Mouse (Mus musculus): ENCODE results near the gene Aar2. TPM values are rescaled to one million over a fixed set of nuclear protein-coding genes. Genes with fewer than 3 reads are reported as not detected.

Aar2 gene
- total RNA-seq, 1 experiment: 23.0 TPM

GRCm38 (mm10) chr2:156616513-156616912, 69.1 kb downstream of the Aar2 start:
- H3K4me3 ChIP-seq (ENCODE audit: insufficient read depth in 1 of 2, low read depth in 1 of 2, low read length in 2 of 2, poor library complexity in 1 of 2, severe bottlenecking in 1 of 2): no peak overlapping the region
- TF ChIP-seq MAFK (IDR thresholded peaks at IDR 0.05; ENCODE audit: insufficient read depth, low read depth, low read length): no peak
- no peak for TF ChIP-seq HCFC1 (IDR thresholded peaks at IDR 0.05; ENCODE audit: borderline replicate concordance, insufficient read depth, low read length)
- no peak for TF ChIP-seq ZC3H11A (IDR thresholded peaks at IDR 0.05; ENCODE audit: borderline replicate concordance, low read depth, low read length)
- TF ChIP-seq ZNF384 (IDR thresholded peaks at IDR 0.05; ENCODE audit: low read depth, low read length): no peak
- TF ChIP-seq CHD2 (IDR thresholded peaks at IDR 0.05; ENCODE audit: low read depth, low read length): no peak
- no peak for DNase-seq (ENCODE audit: low read depth, low spot score)

GRCm38 (mm10) chr2:156617536-156617935, 70.2 kb downstream of the Aar2 start:
- in situ Hi-C loops (cut with MboI; ENCODE audit: low sequenced_read_pairs in 2 of 2, unreplicated experiment in 2 of 2): no loop called here
- no peak for TF ChIP-seq HCFC1 (IDR thresholded peaks at IDR 0.05; ENCODE audit: borderline replicate concordance, insufficient read depth, low read length)
- no peak for TF ChIP-seq CHD2 (IDR thresholded peaks at IDR 0.05; ENCODE audit: low read depth, low read length)
- no peak for TF ChIP-seq MAFK (IDR thresholded peaks at IDR 0.05; ENCODE audit: insufficient read depth, low read depth, low read length)
- no peak for TF ChIP-seq ZNF384 (IDR thresholded peaks at IDR 0.05; ENCODE audit: low read depth, low read length)
- TF ChIP-seq ZC3H11A (IDR thresholded peaks at IDR 0.05; ENCODE audit: borderline replicate concordance, low read depth, low read length): no peak
- Histone ChIP-seq H3K9me3 (ENCODE audit: control insufficient read depth, insufficient read depth, low read depth, low read length) (no peaks in the 10 kb centered on the region), H3K9ac (ENCODE audit: insufficient read depth, low read depth, low read length, poor library complexity, severe bottlenecking) (no peak overlapping the region), H3K27ac (ENCODE audit: insufficient read depth, low read depth, low read length, poor library complexity, severe bottlenecking) (no peak overlapping the region), H3K36me3 (ENCODE audit: control insufficient read depth, insufficient read depth, low read length, poor library complexity, severe bottlenecking) (no peaks in the 10 kb centered on the region), H3K4me1 (ENCODE audit: control insufficient read depth in 2 of 2, insufficient read depth in 2 of 2, low read length in 2 of 2, poor library complexity in 1 of 2) (peaks cover 0 to 9% of the 10 kb centered on the region in 2 experiments; a peak in 1 of 4 replicates), H3K4me3 (ENCODE audit: insufficient read depth in 1 of 2, low read depth in 1 of 2, low read length in 2 of 2, poor library complexity in 1 of 2, severe bottlenecking in 1 of 2) (no peak overlapping the region)
- no peak for DNase-seq (ENCODE audit: low read depth, low spot score)

More at GRCm38 (mm10) chr2:156616513-156616912, 69.1 kb downstream of the Aar2 start:
- Histone ChIP-seq H3K9me3 (ENCODE audit: control insufficient read depth, insufficient read depth, low read depth, low read length) (no peaks in the 10 kb centered on the region), H3K27ac (ENCODE audit: insufficient read depth, low read depth, low read length, poor library complexity, severe bottlenecking) (no peak overlapping the region), H3K9ac (ENCODE audit: insufficient read depth, low read depth, low read length, poor library complexity, severe bottlenecking) (no peak overlapping the region), H3K4me1 (ENCODE audit: control insufficient read depth in 2 of 2, insufficient read depth in 2 of 2, low read length in 2 of 2, poor library complexity in 1 of 2) (peaks cover 0 to 8% of the 10 kb centered on the region in 2 experiments; a peak in 1 of 4 replicates), H3K36me3 (ENCODE audit: control insufficient read depth, insufficient read depth, low read length, poor library complexity, severe bottlenecking) (no peaks in the 10 kb centered on the region)
- in situ Hi-C loops (cut with MboI; ENCODE audit: low sequenced_read_pairs in 2 of 2, unreplicated experiment in 2 of 2): no loop called here

Other genes starting within 250 kb of the Aar2 start
- 1.6 and 2.9 TPM in 2 replicates for gene Cnbd2, start 235.3 kb upstream of the Aar2 start, total RNA-seq (2012; rRNA removed)
- gene Scand1, start 234.9 kb upstream of the Aar2 start, total RNA-seq (2012; rRNA removed): 26.0 and 27.9 TPM in 2 replicates
- gene Epb41l1, start 126.7 kb upstream of the Aar2 start, total RNA-seq (2012; rRNA removed): 20.5 and 27.3 TPM in 2 replicates
- 18.7 and 28.8 TPM in 2 replicates for gene Dlgap4, start 66.1 kb downstream of the Aar2 start, total RNA-seq (2012; rRNA removed)
- 30.7 and 77.7 TPM in 2 replicates for gene Myl9, start 227.8 kb downstream of the Aar2 start, total RNA-seq (2012; rRNA removed)